Mouse (Mus musculus) layer of hippocampus, adult 18-20 months (tissue): ENCODE measurements around the gene Stard3. TPM values are rescaled to one million over a fixed set of nuclear protein-coding genes. Genes with fewer than 3 reads are reported as not detected.

ENCODE experiments used
- DNase-seq, 2 experiments: peaks; one replicate each; pipeline ENCODE4 v3.0.0; 2022; ENCODE audit warnings: low spot score in 2 of 2
- total RNA-seq, 2 experiments: library from RNA; stranded (reverse); gene quantifications; 2 replicates each; pipeline ENCODE4 v1.2.3; 2021

Gene Stard3
- total RNA-seq, 2 experiments from 2014 or later, result 35.3 to 36.7 TPM

- DNase-seq, result no peak
Observed at GRCm38 (mm10) chr11:98346168-98346567, 12.0 kb upstream of the Stard3 start.

GRCm38 (mm10) chr11:98347385-98348082 is 10.6 kb upstream of the Stard3 start:
- DNase-seq, result no peak

- peak in 1 of 2 experiments; percentile 80 for DNase-seq
Observed at GRCm38 (mm10) chr11:98348083-98348961, 9.8 kb upstream of the Stard3 start, which contains the start of gene Ppp1r1b. Gene Ppp1r1b, plus strand, starts transcription at chr11:98348404.

- DNase-seq, result no peak
Observed at GRCm38 (mm10) chr11:98349308-98349707, 8.9 kb upstream of the Stard3 start.

GRCm38 (mm10) chr11:98352272-98352990 is 5.7 kb upstream of the Stard3 start:
- DNase-seq, result no peak

- DNase-seq, result peak in 1 of 2 experiments; percentile 75
Observed at GRCm38 (mm10) chr11:98353651-98354211, 4.4 kb upstream of the Stard3 start.

GRCm38 (mm10) chr11:98354445-98354844 is 3.7 kb upstream of the Stard3 start:
- no peak for DNase-seq

GRCm38 (mm10) chr11:98355732-98356299 is 2.4 kb upstream of the Stard3 start:
- peak in 1 of 2 experiments; percentile 79 for DNase-seq

- DNase-seq, result no peak
Observed at GRCm38 (mm10) chr11:98356625-98357394, 1.4 kb upstream of the Stard3 start.

GRCm38 (mm10) chr11:98357396-98358160 is 590 bp upstream of the Stard3 start:
- DNase-seq, result no peak

- no peak for DNase-seq
Observed at GRCm38 (mm10) chr11:98360866-98361521, 2.8 kb downstream of the Stard3 start.

- no peak for DNase-seq
Observed at GRCm38 (mm10) chr11:98363817-98364216, 5.6 kb downstream of the Stard3 start.

GRCm38 (mm10) chr11:98364410-98364809 is 6.2 kb downstream of the Stard3 start:
- DNase-seq, result no peak

- no peak for DNase-seq
Observed at GRCm38 (mm10) chr11:98366290-98366689, 8.1 kb downstream of the Stard3 start.

GRCm38 (mm10) chr11:98367171-98367862 is 9.1 kb downstream of the Stard3 start:
- DNase-seq, result no peak

- DNase-seq, result no peak
Observed at GRCm38 (mm10) chr11:98367863-98368186, 9.7 kb downstream of the Stard3 start.

GRCm38 (mm10) chr11:98369337-98369736 is 11.2 kb downstream of the Stard3 start:
- DNase-seq, result peak in 1 of 2 experiments; percentile 63

GRCm38 (mm10) chr11:98370588-98370987 is 12.4 kb downstream of the Stard3 start:
- DNase-seq, result no peak
